Mouse (Mus musculus) CH12.LX (cell line): Measurements from ENCODE around the gene Arid4a. TPM values are rescaled to one million over a fixed set of nuclear protein-coding genes. Genes with fewer than 3 reads are reported as not detected.

Experiments used
- DNase-seq: peaks from one replicate; pipeline ENCODE4 v3.0.0-alpha.2; 2013; ENCODE audit errors: extremely low read depth
- H3K27ac ChIP-seq: 2 replicates; pipeline ENCODE4 v1.5.1; 2012; ENCODE audit warnings: low read depth, mild to moderate bottlenecking, control low read depth, moderate library complexity; ENCODE audit not compliant: insufficient read depth
- H3K27me3 ChIP-seq: replicated peaks from 2 replicates; pipeline ENCODE3; 2012; ENCODE audit warnings: inconsistent platforms
- H3K36me3 ChIP-seq, 2 experiments: replicated peaks in 1 of 2; 2 replicates each; pipeline versions ENCODE3 to v1.6.1; 2012; ENCODE audit warnings: inconsistent platforms in 1 of 2, low read length in 1 of 2, mild to moderate bottlenecking in 1 of 2, mixed read lengths in 1 of 2, moderate library complexity in 1 of 2; ENCODE audit not compliant: control insufficient read depth in 1 of 2, insufficient read depth in 1 of 2
- H3K4me1 ChIP-seq, 2 experiments: 2 replicates each; pipeline ENCODE4 v1.6.1; 2012; ENCODE audit warnings: inconsistent platforms in 1 of 2, moderate library complexity in 1 of 2; ENCODE audit not compliant: insufficient read depth in 2 of 2, control insufficient read depth in 1 of 2
- H3K4me2 ChIP-seq: 2 replicates; pipeline ENCODE4 v1.6.1; 2012; ENCODE audit warnings: low read depth, mild to moderate bottlenecking, control low read depth; ENCODE audit not compliant: poor library complexity, insufficient read depth, severe bottlenecking
- H3K4me3 ChIP-seq, 3 experiments: fragments of 150-350 bp in 1 of 3; sonication (generic) in 1 of 3; replicated peaks in 1 of 3; 2 replicates each; pipeline versions ENCODE3 to v1.5.1; 2011 to 2012; ENCODE audit warnings: low read depth in 2 of 3, low read length in 2 of 3, mild to moderate bottlenecking in 2 of 3, moderate library complexity in 2 of 3, control low read depth in 1 of 3, improper control_type of control experiment in 1 of 3, inconsistent platforms in 1 of 3, mixed read lengths in 1 of 3; ENCODE audit not compliant: poor library complexity in 1 of 3
- H3K79me2 ChIP-seq: replicated peaks from 2 replicates; pipeline ENCODE4 v1.6.1; 2012; ENCODE audit warnings: mild to moderate bottlenecking, moderate library complexity; ENCODE audit not compliant: control insufficient read depth, poor library complexity, insufficient read depth, severe bottlenecking; ENCODE audit errors: extremely low read depth
- H3K9ac ChIP-seq: 2 replicates; pipeline ENCODE4 v1.6.1; 2012; ENCODE audit warnings: low read depth, mild to moderate bottlenecking, control low read depth, moderate library complexity; ENCODE audit not compliant: insufficient read depth
- H3K9me3 ChIP-seq: replicated peaks from 2 replicates; pipeline ENCODE3; 2012; ENCODE audit warnings: low read length, inconsistent platforms, mixed read lengths
- BHLHE40 ChIP-seq: IDR thresholded peaks from 2 replicates; pipeline ENCODE4 v1.6.1; 2011; ENCODE audit warnings: mild to moderate bottlenecking, low read depth, low read length, improper control_type of control experiment
- CHD1 ChIP-seq: IDR thresholded peaks from 2 replicates; pipeline ENCODE4 v1.6.1; 2012; ENCODE audit warnings: low read depth, low read length, improper control_type of control experiment, inconsistent platforms
- CHD2 ChIP-seq: IDR thresholded peaks from 2 replicates; pipeline ENCODE4 v1.6.1; 2011; ENCODE audit warnings: low read length, improper control_type of control experiment
- CTCF ChIP-seq, 2 experiments: IDR thresholded peaks in 1 of 2; conservative IDR thresholded peaks in 1 of 2; 2 replicates each; pipeline ENCODE4 v1.5.1; 2011 to 2012; ENCODE audit warnings: low read depth in 2 of 2, low read length in 2 of 2, improper control_type of control experiment in 1 of 2, inconsistent platforms in 1 of 2, mild to moderate bottlenecking in 1 of 2, moderate library complexity in 1 of 2
- E2F4 ChIP-seq: IDR thresholded peaks from 2 replicates; pipeline ENCODE4 v1.6.1; 2011; ENCODE audit warnings: low read depth, low read length, improper control_type of control experiment; ENCODE audit not compliant: insufficient replicate concordance
- ELF1 ChIP-seq: IDR thresholded peaks from 2 replicates; pipeline ENCODE4 v1.6.1; 2014; ENCODE audit warnings: low read depth, mild to moderate bottlenecking, inconsistent platforms, low read length, improper control_type of control experiment
- EP300 ChIP-seq: IDR thresholded peaks from 2 replicates; pipeline ENCODE4 v1.6.1; 2011; ENCODE audit warnings: low read length, improper control_type of control experiment
- ETS1 ChIP-seq: conservative IDR thresholded peaks from 2 replicates; pipeline ENCODE4 v1.6.1; 2012; ENCODE audit warnings: low read depth, mild to moderate bottlenecking, inconsistent platforms, low read length, improper control_type of control experiment, moderate library complexity
- GABPA ChIP-seq: IDR thresholded peaks from 2 replicates; pipeline ENCODE4 v1.6.1; 2012; ENCODE audit warnings: low read depth, low read length, improper control_type of control experiment, inconsistent platforms; ENCODE audit not compliant: insufficient replicate concordance
- HCFC1 ChIP-seq: IDR thresholded peaks from 2 replicates; pipeline ENCODE4 v1.6.1; 2012; ENCODE audit warnings: low read depth, mild to moderate bottlenecking, inconsistent platforms, low read length, improper control_type of control experiment
- IRF4 ChIP-seq: IDR thresholded peaks from 2 replicates; pipeline ENCODE4 v1.6.1; 2014; ENCODE audit warnings: low read depth, mild to moderate bottlenecking, inconsistent platforms, low read length, improper control_type of control experiment
- JUN ChIP-seq: IDR thresholded peaks from 2 replicates; pipeline ENCODE4 v1.6.1; 2011; ENCODE audit warnings: low read depth, mild to moderate bottlenecking, low read length, improper control_type of control experiment, moderate library complexity; ENCODE audit not compliant: insufficient read depth
- JUND ChIP-seq: conservative IDR thresholded peaks from 2 replicates; pipeline ENCODE4 v1.6.1; 2011; ENCODE audit warnings: low read depth, low read length, improper control_type of control experiment
- KAT2A ChIP-seq: IDR thresholded peaks from 2 replicates; pipeline ENCODE4 v1.6.1; 2012; ENCODE audit warnings: low read length, improper control_type of control experiment, inconsistent platforms; ENCODE audit not compliant: insufficient replicate concordance
- MAFK ChIP-seq: IDR thresholded peaks from 2 replicates; pipeline ENCODE4 v1.6.1; 2011; ENCODE audit warnings: low read length, improper control_type of control experiment; ENCODE audit not compliant: insufficient replicate concordance
- MAX ChIP-seq: IDR thresholded peaks from 2 replicates; pipeline ENCODE4 v1.6.1; 2011; ENCODE audit warnings: low read length, improper control_type of control experiment
- MAZ ChIP-seq: IDR thresholded peaks from 2 replicates; pipeline ENCODE4 v1.6.1; 2012; ENCODE audit warnings: low read depth, mild to moderate bottlenecking, inconsistent platforms, low read length, improper control_type of control experiment, moderate library complexity
- MEF2A ChIP-seq: IDR thresholded peaks from 2 replicates; pipeline ENCODE4 v1.6.1; 2014; ENCODE audit warnings: low read depth, mild to moderate bottlenecking, inconsistent platforms, low read length, improper control_type of control experiment, borderline replicate concordance
- MXI1 ChIP-seq: IDR thresholded peaks from 2 replicates; pipeline ENCODE4 v1.6.1; 2011; ENCODE audit warnings: mild to moderate bottlenecking, low read depth, low read length, improper control_type of control experiment
- MYC ChIP-seq: IDR thresholded peaks from 2 replicates; pipeline ENCODE4 v1.6.1; 2011; ENCODE audit warnings: low read depth, mild to moderate bottlenecking, improper control_type of control experiment, low read length
- NELFE ChIP-seq: IDR thresholded peaks from 2 replicates; pipeline ENCODE4 v1.6.1; 2011; ENCODE audit warnings: low read depth, low read length, improper control_type of control experiment
- NRF1 ChIP-seq: IDR thresholded peaks from 2 replicates; pipeline ENCODE4 v1.6.1; 2014; ENCODE audit warnings: low read depth, mild to moderate bottlenecking, inconsistent platforms, low read length, improper control_type of control experiment, moderate library complexity
- PAX5 ChIP-seq: IDR thresholded peaks from 2 replicates; pipeline ENCODE4 v1.6.1; 2012; ENCODE audit warnings: low read length, inconsistent platforms, mixed read lengths
- POLR2A ChIP-seq: IDR thresholded peaks from 2 replicates; pipeline ENCODE4 v1.6.1; 2011; ENCODE audit warnings: low read depth, mild to moderate bottlenecking, improper control_type of control experiment, low read length
- POLR2AphosphoS2 ChIP-seq: IDR thresholded peaks from 2 replicates; pipeline ENCODE4 v1.6.1; 2011; ENCODE audit warnings: low read depth, low read length, improper control_type of control experiment
- RAD21 ChIP-seq: IDR thresholded peaks from 2 replicates; pipeline ENCODE4 v1.6.1; 2011; ENCODE audit warnings: low read depth, mild to moderate bottlenecking, low read length, improper control_type of control experiment, moderate library complexity
- RCOR1 ChIP-seq: conservative IDR thresholded peaks from 2 replicates; pipeline ENCODE4 v1.6.1; 2012; ENCODE audit warnings: low read depth, mild to moderate bottlenecking, inconsistent platforms, low read length, improper control_type of control experiment
- SIN3A ChIP-seq: IDR thresholded peaks from 2 replicates; pipeline ENCODE4 v1.6.1; 2012; ENCODE audit warnings: low read length, improper control_type of control experiment, inconsistent platforms
- SMC3 ChIP-seq: IDR thresholded peaks from 2 replicates; pipeline ENCODE4 v1.6.1; 2011; ENCODE audit warnings: low read depth, low read length, improper control_type of control experiment
- TBP ChIP-seq: conservative IDR thresholded peaks from 2 replicates; pipeline ENCODE4 v1.6.1; 2011; ENCODE audit warnings: low read depth, low read length, improper control_type of control experiment
- TCF12 ChIP-seq: IDR thresholded peaks from 2 replicates; pipeline ENCODE4 v1.6.1; 2014; ENCODE audit warnings: low read depth, mild to moderate bottlenecking, inconsistent platforms, low read length, improper control_type of control experiment
- UBTF ChIP-seq: IDR thresholded peaks from 2 replicates; pipeline ENCODE4 v1.6.1; 2012; ENCODE audit warnings: low read depth, mild to moderate bottlenecking, inconsistent platforms, low read length, improper control_type of control experiment, moderate library complexity
- USF1 ChIP-seq: IDR thresholded peaks from 2 replicates; pipeline ENCODE4 v1.6.1; 2014; ENCODE audit warnings: low read depth, mild to moderate bottlenecking, inconsistent platforms, low read length, improper control_type of control experiment
- USF2 ChIP-seq: conservative IDR thresholded peaks from 2 replicates; pipeline ENCODE4 v1.6.1; 2011; ENCODE audit warnings: low read depth, low read length, improper control_type of control experiment
- ZC3H11A ChIP-seq: IDR thresholded peaks from 2 replicates; pipeline ENCODE4 v1.6.1; 2012; ENCODE audit warnings: low read depth, mild to moderate bottlenecking, inconsistent platforms, low read length, improper control_type of control experiment
- ZKSCAN1 ChIP-seq: IDR thresholded peaks from 2 replicates; pipeline ENCODE4 v1.6.1; 2012; ENCODE audit warnings: low read depth, inconsistent platforms, low read length, improper control_type of control experiment, borderline replicate concordance
- ZMIZ1 ChIP-seq: IDR thresholded peaks from 2 replicates; pipeline ENCODE4 v1.6.1; 2012; ENCODE audit warnings: low read depth, mild to moderate bottlenecking, inconsistent platforms, low read length, improper control_type of control experiment
- ZNF384 ChIP-seq: IDR thresholded peaks from 2 replicates; pipeline ENCODE4 v1.6.1; 2012; ENCODE audit warnings: low read depth, low read length, improper control_type of control experiment, inconsistent platforms
- dilution Hi-C: fragments of 300-500 bp; cut with MboI; formaldehyde crosslinking; loops from 2 replicates; pipeline ENCODE4 v1.14.3; 2020; ENCODE audit warnings: low sequenced_read_pairs; ENCODE audit not compliant: extremely low pct_unique_long_range_greater_than_20kb, extremely low pct_ligation_motif_present
- in situ Hi-C: fragments of 300-500 bp; cut with MboI; formaldehyde crosslinking; loops from 3 replicates; pipeline ENCODE4 v1.14.3; 2019; ENCODE audit warnings: low sequenced_read_pairs, low pct_ligation_motif_present, low pct_unique_long_range_greater_than_20kb, mixed read lengths
- polyA plus RNA-seq: library from polyadenylated mRNA; unstranded; fragments of >175 nt; gene quantifications from 2 replicates; pipeline ENCODE4 v1.2.1, GENCODE M21; 2012; ENCODE audit warnings: low read depth; ENCODE audit not compliant: insufficient read length
- total RNA-seq, 2 experiments: library from RNA; depleted of rRNA; stranded (reverse); fragments of 300-350 nt in 1 of 2; fragments of >200 nt in 1 of 2; gene quantifications; 2 replicates each; pipeline ENCODE4 v1.2.3; 2012 to 2014

The Arid4a gene
- total and polyA plus RNA-seq, 3 experiments, result 8.0 to 20.8 (median 9.7) TPM

GRCm38 (mm10) chr12:70969485-70970184, 46.2 kb upstream of the Arid4a start:
- Histone ChIP-seq H3K4me1 (peaks cover 0 to 10% of the 10 kb centered on the region in 2 experiments; a peak in 2 of 4 replicates), H3K4me3 (peak overlapping the region in 2 of 3 experiments; percentile 52 to 53)
- TF ChIP-seq NELFE (no peak), RCOR1 (no peak), POLR2A (no peak), MYC (no peak), CHD1 (no peak), ZC3H11A (no peak), ZKSCAN1 (no peak), SMC3 (peak; percentile 49), SIN3A (no peak), E2F4 (no peak), ZMIZ1 (no peak), NRF1 (0 out of 2 replicates have a peak, but pooled peaks have one; percentile 15), IRF4 (no peak), MAX (no peak), ETS1 (no peak), TBP (no peak), GABPA (no peak), BHLHE40 (no peak), RAD21 (peak; percentile 45), MXI1 (no peak), ELF1 (no peak), CTCF (conservative IDR thresholded peaks at IDR 0.05 in 1 of 2, IDR thresholded peaks at IDR 0.05 in 1 of 2; ENCODE audit: low read depth in 2 of 2, low read length in 2 of 2) (peak in 1 of 2 experiments; percentile 67; a peak in 2 of 4 replicates), KAT2A (no peak), MEF2A (0 out of 2 replicates have a peak, but pooled peaks have one; percentile 26), TCF12 (no peak), MAFK (no peak), MAZ (no peak), JUN (no peak), EP300 (no peak), USF1 (no peak), CHD2 (no peak), ZNF384 (no peak), POLR2AphosphoS2 (no peak), PAX5 (peak; percentile 88; the same call in 1 of the 2 replicates), JUND (0 out of 2 replicates have a peak, but pooled peaks have one; percentile 21), USF2 (no peak), UBTF (no peak), HCFC1 (peak; percentile 29; the same call in 1 of the 2 replicates)
- TF ChIP-seq, all 38 proteins: peak for 8
- Histone ChIP-seq H3K79me2 (peaks cover under 1% of the 10 kb centered on the region; the same call in 1 of the 2 replicates), H3K27me3 (no peaks in the 10 kb centered on the region), H3K27ac (no peak overlapping the region; the same call in 1 of the 2 replicates), H3K4me2 (peak overlapping the region; percentile 66), H3K36me3 (no peaks in the 10 kb centered on the region), H3K9me3 (no peaks in the 10 kb centered on the region), H3K9ac (peak overlapping the region; percentile 66; the same call in 1 of the 2 replicates)
- dilution Hi-C loops (no loop called here), in situ Hi-C loops (loop anchor here (10.0 kb wide), 1 partner anchor 75 kb away; no protein-coding TSS in a partner anchor)
- DNase-seq, result peak; percentile 83
